Mouse (Mus musculus) embryo, embryonic 10 days (tissue): Measurements from ENCODE around the gene Rnpc3.

ENCODE experiments used
- DNase-seq: peaks from one replicate; pipeline ENCODE4 v3.0.0-alpha.2; 2015; ENCODE audit warnings: low spot score

Rnpc3 gene

DNA sequence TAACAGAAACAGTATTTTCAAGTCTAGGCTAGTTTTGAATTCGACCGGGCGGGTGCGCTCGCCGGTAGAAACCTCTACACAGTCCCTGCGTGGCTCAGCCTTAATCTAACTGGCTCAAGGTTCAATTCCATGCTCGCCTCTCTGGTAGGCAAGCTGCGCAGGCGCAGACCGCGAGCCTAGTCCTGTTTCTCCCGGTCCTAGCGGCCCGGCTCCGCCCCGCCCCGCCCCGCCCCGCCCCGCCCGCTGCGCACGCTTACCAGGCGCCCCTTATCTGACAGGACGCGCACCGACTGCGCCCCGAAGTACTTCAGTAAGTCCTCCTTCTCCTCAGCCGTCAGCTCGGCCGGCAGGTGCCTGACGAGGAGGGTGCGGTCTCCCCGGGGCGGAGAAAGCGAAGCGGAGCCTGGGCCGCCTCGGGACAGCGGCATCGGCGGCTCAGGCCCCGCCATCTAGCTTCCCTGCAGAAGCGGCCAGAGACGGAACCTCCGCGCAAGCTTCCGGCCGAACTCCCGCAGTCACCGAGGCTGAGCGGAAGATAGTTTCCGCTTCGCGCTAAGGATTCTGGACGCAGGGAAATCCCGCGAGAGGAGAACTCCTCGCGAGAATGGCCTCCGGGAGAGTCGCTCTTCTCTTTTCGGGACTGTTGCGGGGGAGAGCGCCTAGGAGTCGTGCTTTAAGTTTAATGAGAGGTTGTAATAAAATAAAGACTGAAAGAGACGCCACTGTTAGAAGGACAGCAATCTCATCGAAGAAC lies at the start of gene Rnpc3:
Gene Rnpc3, minus strand, starts transcription at position 544 of the 754 bp plus-strand sequence.
- peak; percentile 97 for DNase-seq

DNA sequence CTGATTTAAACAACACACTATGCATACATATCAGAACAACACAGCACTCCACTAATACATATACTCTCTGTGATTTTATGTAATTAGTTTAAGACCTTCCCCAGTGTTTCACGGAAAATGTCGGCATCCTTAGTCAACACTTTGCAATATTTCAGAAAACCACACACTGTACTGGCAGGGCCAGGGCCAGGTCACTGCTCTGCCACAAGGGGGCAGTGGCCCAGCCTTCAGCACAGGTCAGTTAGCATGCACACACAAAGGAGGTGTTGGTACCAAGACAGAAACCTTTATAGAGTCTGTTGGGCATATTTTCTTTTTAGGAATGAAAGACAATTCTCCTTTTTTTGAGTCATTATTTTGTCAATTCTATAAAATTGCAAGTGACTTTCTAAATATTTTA lies 27.0 kb upstream of the Rnpc3 start:
- DNase-seq: peak; percentile 55

DNA sequence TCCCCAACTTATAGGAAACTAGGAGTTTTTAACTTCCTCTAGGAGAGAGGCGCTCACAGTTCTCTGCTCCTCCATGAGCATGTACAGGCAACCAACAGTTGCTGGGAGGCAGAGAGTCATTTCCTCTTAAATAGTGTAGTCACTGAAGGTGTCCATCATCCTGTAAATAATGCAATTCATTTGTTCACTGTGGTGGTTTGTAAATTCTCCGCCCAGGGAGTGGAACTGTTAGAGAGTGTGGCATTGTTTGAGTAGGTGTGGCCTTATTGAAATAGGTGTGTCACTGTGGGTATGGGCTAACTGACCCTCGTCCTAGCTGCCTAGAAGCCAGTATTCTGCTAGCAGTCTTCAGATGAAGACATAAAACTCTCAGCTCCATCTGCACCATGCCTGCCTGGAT lies 24.4 kb upstream of the Rnpc3 start:
- DNase-seq: no peak

DNA sequence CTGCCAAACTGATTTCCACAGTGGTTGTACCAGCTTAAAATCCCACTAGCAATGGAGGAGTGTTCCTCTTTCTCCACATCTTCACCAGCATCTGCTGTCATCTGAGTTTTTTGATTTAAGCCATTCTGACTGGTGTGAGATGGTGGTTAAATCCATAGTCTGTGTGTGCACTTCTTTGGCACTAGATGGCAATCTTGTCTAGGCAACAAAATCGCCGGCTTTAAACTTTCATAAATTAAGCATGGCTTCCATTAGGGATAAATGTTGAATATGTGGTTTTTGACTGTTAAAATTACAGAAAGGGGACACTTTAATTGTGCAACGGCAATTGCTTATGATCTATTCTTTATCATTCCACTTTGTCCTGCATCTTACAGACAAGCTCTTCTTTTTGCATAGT lies 21.4 kb upstream of the Rnpc3 start:
- peak; percentile 35 for DNase-seq

DNA sequence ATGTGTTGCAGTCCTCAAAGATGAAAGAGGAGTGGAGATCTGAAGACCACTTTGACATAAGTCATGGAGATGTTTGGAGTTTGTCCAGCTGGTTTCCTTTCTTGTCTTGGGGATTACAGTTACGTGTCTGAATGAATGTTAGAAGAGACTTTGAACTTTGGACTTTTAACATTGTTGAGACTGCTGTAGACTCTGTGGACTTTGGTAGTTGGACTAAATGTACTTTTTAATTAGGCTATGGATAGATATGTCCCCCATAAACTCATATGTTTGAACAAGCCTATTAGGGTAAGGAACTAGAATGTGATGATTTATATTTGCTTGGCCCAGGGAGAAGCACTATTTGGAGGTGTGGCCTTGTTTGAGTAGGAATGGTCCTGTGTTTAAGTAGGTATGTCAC lies 9.6 kb upstream of the Rnpc3 start:
- no peak for DNase-seq

DNA sequence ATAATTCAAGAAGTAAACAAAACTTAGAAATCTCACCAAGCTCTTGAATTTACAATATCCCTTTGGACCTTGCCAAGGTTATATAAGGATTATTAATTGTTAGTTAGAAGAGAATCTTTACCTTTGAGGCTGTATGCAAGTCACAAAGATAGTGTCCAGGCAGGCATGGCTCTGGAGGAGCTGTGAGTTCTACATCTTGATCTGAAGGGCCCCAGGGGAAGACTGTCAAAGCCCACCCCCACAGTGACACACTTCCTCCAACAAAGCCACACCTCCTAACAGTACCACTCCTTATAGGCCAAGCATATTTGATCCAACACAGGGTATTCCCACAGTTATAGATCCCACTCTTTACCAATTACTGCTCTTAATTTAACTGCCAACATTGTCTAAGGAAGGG lies 4.3 kb upstream of the Rnpc3 start:
- no peak for DNase-seq

DNA sequence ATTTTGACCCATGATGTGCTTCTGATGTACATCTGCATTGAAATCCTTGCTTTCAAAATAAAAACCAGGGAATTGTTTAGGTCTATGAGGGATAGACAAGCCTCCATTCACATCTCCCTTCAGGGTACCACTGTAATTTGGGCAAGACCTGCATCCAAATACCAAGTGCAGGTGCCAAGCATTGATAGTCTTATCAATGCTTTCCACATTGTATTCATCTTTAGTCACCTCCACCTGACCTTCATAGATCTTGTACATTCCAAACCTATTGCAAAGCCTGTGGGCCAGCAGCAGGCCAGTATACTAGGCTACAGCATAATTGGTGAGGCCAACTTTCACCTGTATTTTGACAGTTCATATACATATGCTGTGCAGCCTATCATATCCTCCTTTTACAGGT lies 1.7 kb upstream of the Rnpc3 start:
- no peak for DNase-seq

DNA sequence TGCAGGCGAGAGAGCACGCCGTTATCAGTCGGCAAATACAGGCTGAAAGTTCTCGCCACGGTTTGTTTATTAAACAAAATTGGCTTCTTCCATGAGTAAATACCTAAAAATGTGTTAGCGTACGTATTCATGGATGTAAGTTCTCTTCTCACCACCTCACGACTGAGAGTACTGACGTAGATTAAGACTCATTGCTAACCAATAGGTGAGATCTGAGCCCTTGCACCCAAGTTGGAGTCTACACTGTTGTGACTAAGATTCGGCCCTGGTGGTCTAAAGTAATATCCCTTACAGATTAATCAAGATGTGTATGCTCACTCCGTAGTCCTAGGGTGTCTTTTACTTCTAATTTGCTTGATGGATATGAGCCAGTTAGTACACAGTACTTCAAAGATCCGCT lies 615 bp upstream of the Rnpc3 start:
- peak; percentile 25 for DNase-seq

DNA sequence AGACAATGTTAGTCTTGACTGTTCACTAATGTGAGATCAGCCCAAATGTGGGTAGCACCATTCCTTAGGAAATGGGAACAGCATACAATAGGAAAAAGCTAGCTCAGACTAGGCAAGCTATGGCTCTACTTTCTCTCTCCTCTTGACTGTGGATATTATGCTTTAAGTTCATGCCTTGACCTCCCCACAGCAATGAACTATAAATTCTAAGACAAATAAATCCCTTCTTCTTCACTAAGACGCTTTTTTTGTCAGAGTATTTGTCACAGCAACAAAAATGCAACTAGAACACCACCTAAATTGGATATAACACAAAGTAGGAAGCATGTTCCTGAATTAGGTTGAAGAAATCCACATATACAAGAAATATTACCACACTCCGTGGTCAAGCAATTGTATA lies 23.4 kb downstream of the Rnpc3 start, which contains the start of gene Amy1:
Gene Amy1, minus strand, starts transcription at position 101 of the 400 bp plus-strand sequence.
- DNase-seq: no peak

DNA sequence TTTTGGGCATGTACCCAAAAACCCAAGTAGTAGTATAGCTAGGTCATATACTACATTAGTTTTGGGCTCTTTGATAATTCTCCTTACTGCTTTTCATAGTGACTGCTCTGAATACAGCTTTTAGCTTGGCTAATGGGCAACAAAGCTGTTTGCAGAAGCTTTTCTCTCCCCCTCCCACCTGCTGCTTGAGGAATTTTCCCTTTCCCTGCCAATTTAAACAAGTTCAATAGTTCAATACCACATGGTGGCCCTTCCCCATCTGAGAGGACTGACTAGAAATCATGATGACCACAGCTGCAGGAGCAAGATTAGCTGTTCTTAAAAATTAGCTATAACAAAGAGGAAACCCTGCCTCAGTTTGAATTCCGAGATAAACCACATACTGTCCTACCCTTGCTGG lies 39.1 kb downstream of the Rnpc3 start:
- DNase-seq: peak; percentile 12

- no peak for DNase-seq
Measured at GRCm38 (mm10) chr3:113574578-113574977, 55.4 kb downstream of the Rnpc3 start.

- DNase-seq: no peak
Measured at GRCm38 (mm10) chr3:113574138-113574537, 55.8 kb downstream of the Rnpc3 start.

GRCm38 (mm10) chr3:113572158-113572557 lies 57.8 kb downstream of the Rnpc3 start:
- no peak for DNase-seq
